Mouse (Mus musculus): ENCODE results near the gene Pinlyp. TPM values are rescaled to one million over a fixed set of nuclear protein-coding genes. Genes with fewer than 3 reads are reported as not detected.
A peak's percentile ranks its signal among the peaks of the same experiment; 100 is the strongest.

The Pinlyp gene
- not detected for total RNA-seq (2021)
- long read RNA-seq, experiment 1 = 0 reads
- long read RNA-seq, experiment 2 = 0 reads

GRCm38 (mm10) chr7:24546068-24546614 is at the start of gene Pinlyp, which contains the start of gene Xrcc1:
Gene Pinlyp, minus strand, starts transcription at chr7:24546118.
Gene Xrcc1, plus strand, starts transcription at chr7:24546289.
- intact Hi-C loops (cut with DNase I; ENCODE audit: low total_unique reads) = no loop called here
- no peak for DNase-seq

GRCm38 (mm10) chr7:24595464-24595863 is 49.5 kb upstream of the Pinlyp start:
- intact Hi-C loops (cut with DNase I; ENCODE audit: low total_unique reads) = loop anchor here (5.0 kb wide), 1 partner anchor 67 kb away; no protein-coding TSS in a partner anchor

GRCm38 (mm10) chr7:24594309-24594803 is 48.4 kb upstream of the Pinlyp start:
- no peak for DNase-seq
- intact Hi-C loops (cut with DNase I; ENCODE audit: low total_unique reads) = no loop called here

More at GRCm38 (mm10) chr7:24595464-24595863, 49.5 kb upstream of the Pinlyp start:
- DNase-seq = no peak

GRCm38 (mm10) chr7:24593621-24594308 is 47.8 kb upstream of the Pinlyp start:
- DNase-seq = peak; percentile 80
- intact Hi-C loops (cut with DNase I; ENCODE audit: low total_unique reads) = no loop called here

GRCm38 (mm10) chr7:24592781-24593180 is 46.9 kb upstream of the Pinlyp start:
- DNase-seq = no peak
- intact Hi-C loops (cut with DNase I; ENCODE audit: low total_unique reads) = no loop called here

GRCm38 (mm10) chr7:24592163-24592562 is 46.2 kb upstream of the Pinlyp start:
- no peak for DNase-seq
- intact Hi-C loops (cut with DNase I; ENCODE audit: low total_unique reads) = no loop called here

GRCm38 (mm10) chr7:24591735-24592134 is 45.8 kb upstream of the Pinlyp start:
- DNase-seq = no peak
- intact Hi-C loops (cut with DNase I; ENCODE audit: low total_unique reads) = no loop called here

GRCm38 (mm10) chr7:24588336-24588735 is 42.4 kb upstream of the Pinlyp start:
- DNase-seq = no peak
- intact Hi-C loops (cut with DNase I; ENCODE audit: low total_unique reads) = no loop called here

GRCm38 (mm10) chr7:24587330-24588105 is 41.6 kb upstream of the Pinlyp start, which contains the start of the genes Ethe1 and Zfp575:
Gene Ethe1, plus strand, starts transcription at chr7:24587543.
Gene Zfp575, minus strand, starts transcription at chr7:24587641.
- peak; percentile 81 for DNase-seq
- intact Hi-C loops (cut with DNase I; ENCODE audit: low total_unique reads) = no loop called here

GRCm38 (mm10) chr7:24586828-24587227 is 40.9 kb upstream of the Pinlyp start:
- DNase-seq = no peak
- intact Hi-C loops (cut with DNase I; ENCODE audit: low total_unique reads) = no loop called here

- no peak for DNase-seq
- intact Hi-C loops (cut with DNase I; ENCODE audit: low total_unique reads) = no loop called here
Measured at GRCm38 (mm10) chr7:24585995-24586394, 40.1 kb upstream of the Pinlyp start.

GRCm38 (mm10) chr7:24584876-24585275 is 39.0 kb upstream of the Pinlyp start:
- intact Hi-C loops (cut with DNase I; ENCODE audit: low total_unique reads) = no loop called here
- no peak for DNase-seq

GRCm38 (mm10) chr7:24577811-24578210 is 31.9 kb upstream of the Pinlyp start:
- intact Hi-C loops (cut with DNase I; ENCODE audit: low total_unique reads) = no loop called here
- no peak for DNase-seq

- DNase-seq = no peak
- intact Hi-C loops (cut with DNase I; ENCODE audit: low total_unique reads) = no loop called here
Measured at GRCm38 (mm10) chr7:24574224-24574796, 28.4 kb upstream of the Pinlyp start.

GRCm38 (mm10) chr7:24572455-24572854 is 26.5 kb upstream of the Pinlyp start:
- intact Hi-C loops (cut with DNase I; ENCODE audit: low total_unique reads) = no loop called here
- no peak for DNase-seq

GRCm38 (mm10) chr7:24571071-24571470 is 25.2 kb upstream of the Pinlyp start:
- no peak for DNase-seq
- intact Hi-C loops (cut with DNase I; ENCODE audit: low total_unique reads) = no loop called here

GRCm38 (mm10) chr7:24568512-24568911 is 22.6 kb upstream of the Pinlyp start:
- intact Hi-C loops (cut with DNase I; ENCODE audit: low total_unique reads) = loop anchor here (10.0 kb wide), 2 partner anchors 54 to 94 kb away; partner anchors contain the start of gene AC161166.1
- no peak for DNase-seq

GRCm38 (mm10) chr7:24566206-24566605 is 20.3 kb upstream of the Pinlyp start:
- intact Hi-C loops (cut with DNase I; ENCODE audit: low total_unique reads) = loop anchor here (10.0 kb wide), 2 partner anchors 51 to 91 kb away; partner anchors contain the start of gene AC161166.1
- no peak for DNase-seq

- DNase-seq = no peak
- intact Hi-C loops (cut with DNase I; ENCODE audit: low total_unique reads) = loop anchor here (10.0 kb wide), 2 partner anchors 51 to 91 kb away; partner anchors contain the start of gene AC161166.1
Measured at GRCm38 (mm10) chr7:24565627-24566026, 19.7 kb upstream of the Pinlyp start.
